Mouse (Mus musculus) layer of hippocampus, postnatal 36 days (tissue): Measurements from ENCODE around the gene Cog2. TPM values are rescaled to one million over a fixed set of nuclear protein-coding genes. Genes with fewer than 3 reads are reported as not detected.

ENCODE experiments used
- DNase-seq, 2 experiments: peaks; one replicate each; pipeline ENCODE4 v3.0.0; 2022
- total RNA-seq, 2 experiments: library from RNA; stranded (reverse); gene quantifications; 2 replicates each; pipeline ENCODE4 v1.2.3; 2021

The Cog2 gene
- total RNA-seq, 2 experiments from 2014 or later = 37.8 to 43.2 TPM

GRCm38 (mm10) chr8:124571732-124572429 lies 51.3 kb downstream of the Cog2 start:
- DNase-seq = no peak

- no peak for DNase-seq
Measured at GRCm38 (mm10) chr8:124572430-124572775, 51.8 kb downstream of the Cog2 start.

GRCm38 (mm10) chr8:124573552-124574340 lies 53.2 kb downstream of the Cog2 start:
- peak; percentile 85 to 87 for DNase-seq

- DNase-seq = no peak
Measured at GRCm38 (mm10) chr8:124575811-124576210, 55.2 kb downstream of the Cog2 start, which contains the start of gene Capn9. Capn9 (plus strand) TSS chr8:124576111.

GRCm38 (mm10) chr8:124576751-124577150 lies 56.2 kb downstream of the Cog2 start:
- DNase-seq = no peak

- no peak for DNase-seq
Measured at GRCm38 (mm10) chr8:124585718-124586425, 65.3 kb downstream of the Cog2 start.

- no peak for DNase-seq
Measured at GRCm38 (mm10) chr8:124586556-124586955, 66.0 kb downstream of the Cog2 start.

- DNase-seq = no peak
Measured at GRCm38 (mm10) chr8:124589393-124589792, 68.8 kb downstream of the Cog2 start.

Other genes with a start within 250 kb of the Cog2 start
- gene Pgbd5, start 81.1 kb upstream of the Cog2 start, total RNA-seq = 100 to 1,000 TPM; 263 to 289 TPM
- gene Agt, start 48.9 kb downstream of the Cog2 start, total RNA-seq = 10 to 100 TPM; 29.9 to 30.8 TPM
- under 1 TPM; 0.15 to 0.20 TPM for gene Capn9, start 55.3 kb downstream of the Cog2 start, total RNA-seq
- gene 2310022B05Rik, start 142.6 kb downstream of the Cog2 start, total RNA-seq = 10 to 100 TPM; 71.9 to 76.2 TPM
- gene Ttc13, start 201.2 kb downstream of the Cog2 start, total RNA-seq = 10 to 100 TPM; 45.4 to 53.5 TPM
- gene Arv1, start 201.4 kb downstream of the Cog2 start, total RNA-seq = 10 to 100 TPM; 13.7 to 13.8 TPM
- under 1 TPM; 0.48 to 0.95 TPM for gene Fam89a, start 231.1 kb downstream of the Cog2 start, total RNA-seq